Mouse (Mus musculus): ENCODE results near the gene Dtwd1. TPM values are rescaled to one million over a fixed set of nuclear protein-coding genes. Genes with fewer than 3 reads are reported as not detected.
"Not testable (repeated sequence)": the region's sequence is repeated elsewhere in the genome, so short reads cannot be mapped to it uniquely, and the experiment has no call there.

Gene Dtwd1
- polyA plus RNA-seq, 1 experiment: 3.2 TPM

GRCm38 (mm10) chr2:126191306-126191705 is 39.4 kb downstream of the Dtwd1 start:
- 85% methylated on average over 4 of the region's 4 CpGs for WGBS

GRCm38 (mm10) chr2:126192129-126192528 is 40.2 kb downstream of the Dtwd1 start:
- Histone ChIP-seq H3K4me1 (replicated peaks; ENCODE audit: control insufficient read depth, insufficient read depth, low read length) (no peaks in the 10 kb centered on the region), H3K27ac (ENCODE audit: control insufficient read depth, insufficient read depth, low read length) (no peak overlapping the region), H3K27me3 (ENCODE audit: control insufficient read depth, insufficient read depth, low read length) (no peaks in the 10 kb centered on the region), H3K4me3 (ENCODE audit: control insufficient read depth, insufficient read depth, low read length) (no peak overlapping the region), H3K36me3 (ENCODE audit: control insufficient read depth, insufficient read depth, low read length) (no peaks in the 10 kb centered on the region)
- TF ChIP-seq CTCF (IDR thresholded peaks at IDR 0.05; ENCODE audit: borderline replicate concordance, control insufficient read depth, extremely low read depth, insufficient read depth, low read length, poor library complexity) (no peak), POLR2A (IDR thresholded peaks at IDR 0.05; ENCODE audit: control insufficient read depth, extremely low read depth, insufficient read depth, low read length, poor library complexity) (no peak)
- DNase-seq: no peak
- WGBS: 93% methylated on average over 2 of the region's 2 CpGs

More at GRCm38 (mm10) chr2:126191306-126191705, 39.4 kb downstream of the Dtwd1 start:
- TF ChIP-seq CTCF (IDR thresholded peaks at IDR 0.05; ENCODE audit: borderline replicate concordance, control insufficient read depth, extremely low read depth, insufficient read depth, low read length, poor library complexity): no peak
- no peak for TF ChIP-seq POLR2A (IDR thresholded peaks at IDR 0.05; ENCODE audit: control insufficient read depth, extremely low read depth, insufficient read depth, low read length, poor library complexity)
- H3K36me3 ChIP-seq (ENCODE audit: control insufficient read depth, insufficient read depth, low read length): no peaks in the 10 kb centered on the region
- no peak for DNase-seq
- H3K4me1 ChIP-seq (replicated peaks; ENCODE audit: control insufficient read depth, insufficient read depth, low read length): no peaks in the 10 kb centered on the region
- H3K27ac ChIP-seq (ENCODE audit: control insufficient read depth, insufficient read depth, low read length): no peak overlapping the region
- no peak overlapping the region for H3K4me3 ChIP-seq (ENCODE audit: control insufficient read depth, insufficient read depth, low read length)
- no peaks in the 10 kb centered on the region for H3K27me3 ChIP-seq (ENCODE audit: control insufficient read depth, insufficient read depth, low read length)

GRCm38 (mm10) chr2:126195631-126196356 is 43.9 kb downstream of the Dtwd1 start:
- 87% methylated on average over 12 of the region's 12 CpGs for WGBS
- no peak overlapping the region for H3K27ac ChIP-seq (ENCODE audit: control insufficient read depth, insufficient read depth, low read length)
- no peak for TF ChIP-seq CTCF (IDR thresholded peaks at IDR 0.05; ENCODE audit: borderline replicate concordance, control insufficient read depth, extremely low read depth, insufficient read depth, low read length, poor library complexity)
- H3K36me3 ChIP-seq (ENCODE audit: control insufficient read depth, insufficient read depth, low read length): no peaks in the 10 kb centered on the region
- no peaks in the 10 kb centered on the region for H3K4me1 ChIP-seq (replicated peaks; ENCODE audit: control insufficient read depth, insufficient read depth, low read length)
- no peak overlapping the region for H3K4me3 ChIP-seq (ENCODE audit: control insufficient read depth, insufficient read depth, low read length)
- DNase-seq: no peak
- H3K27me3 ChIP-seq (ENCODE audit: control insufficient read depth, insufficient read depth, low read length): no peaks in the 10 kb centered on the region

- Histone ChIP-seq H3K27ac (ENCODE audit: control insufficient read depth, insufficient read depth, low read length) (no peak overlapping the region), H3K4me3 (ENCODE audit: control insufficient read depth, insufficient read depth, low read length) (no peak overlapping the region), H3K36me3 (ENCODE audit: control insufficient read depth, insufficient read depth, low read length) (no peaks in the 10 kb centered on the region), H3K4me1 (replicated peaks; ENCODE audit: control insufficient read depth, insufficient read depth, low read length) (no peaks in the 10 kb centered on the region), H3K27me3 (ENCODE audit: control insufficient read depth, insufficient read depth, low read length) (no peaks in the 10 kb centered on the region)
- 92% methylated on average over 3 of the region's 3 CpGs for WGBS
- DNase-seq: no peak
- no peak for TF ChIP-seq POLR2A (IDR thresholded peaks at IDR 0.05; ENCODE audit: control insufficient read depth, extremely low read depth, insufficient read depth, low read length, poor library complexity)
- no peak for TF ChIP-seq CTCF (IDR thresholded peaks at IDR 0.05; ENCODE audit: borderline replicate concordance, control insufficient read depth, extremely low read depth, insufficient read depth, low read length, poor library complexity)
These were observed 47.0 kb downstream of the Dtwd1 start for GRCm38 (mm10) chr2:126198971-126199370.

GRCm38 (mm10) chr2:126211011-126211680 is 59.2 kb downstream of the Dtwd1 start:
- H3K36me3 ChIP-seq (ENCODE audit: control insufficient read depth, insufficient read depth, low read length): no peaks in the 10 kb centered on the region

GRCm38 (mm10) chr2:126214800-126215199 is 62.9 kb downstream of the Dtwd1 start, which contains the start of gene Gm17555:
Gene Gm17555, plus strand, starts transcription at chr2:126215100.
- not testable (repeated sequence) for H3K36me3 ChIP-seq (ENCODE audit: control insufficient read depth, insufficient read depth, low read length); H3K4me1 ChIP-seq (replicated peaks; ENCODE audit: control insufficient read depth, insufficient read depth, low read length); H3K27ac ChIP-seq (ENCODE audit: control insufficient read depth, insufficient read depth, low read length); H3K27me3 ChIP-seq (ENCODE audit: control insufficient read depth, insufficient read depth, low read length); DNase-seq; H3K4me3 ChIP-seq (ENCODE audit: control insufficient read depth, insufficient read depth, low read length)
- 96% methylated on average over 3 of the region's 3 CpGs for WGBS

More at GRCm38 (mm10) chr2:126211011-126211680, 59.2 kb downstream of the Dtwd1 start:
- H3K4me1 ChIP-seq (replicated peaks; ENCODE audit: control insufficient read depth, insufficient read depth, low read length): no peaks in the 10 kb centered on the region
- TF ChIP-seq POLR2A (IDR thresholded peaks at IDR 0.05; ENCODE audit: control insufficient read depth, extremely low read depth, insufficient read depth, low read length, poor library complexity) (no peak), CTCF (IDR thresholded peaks at IDR 0.05; ENCODE audit: borderline replicate concordance, control insufficient read depth, extremely low read depth, insufficient read depth, low read length, poor library complexity) (no peak)
- no peak overlapping the region for H3K27ac ChIP-seq (ENCODE audit: control insufficient read depth, insufficient read depth, low read length)
- H3K27me3 ChIP-seq (ENCODE audit: control insufficient read depth, insufficient read depth, low read length): no peaks in the 10 kb centered on the region
- WGBS: 90% methylated on average over 6 of the region's 6 CpGs
- no peak overlapping the region for H3K4me3 ChIP-seq (ENCODE audit: control insufficient read depth, insufficient read depth, low read length)
- DNase-seq: no peak

Other genes with a start within 250 kb of the Dtwd1 start
- gene Fgf7, start 117.5 kb upstream of the Dtwd1 start, polyA plus RNA-seq (2012; rRNA removed): 0.49 and 0.70 TPM in 2 replicates
- not detected in 2 replicates for gene Fam227b, start 137 bp upstream of the Dtwd1 start, polyA plus RNA-seq (2012; rRNA removed)
- not detected in 2 replicates for gene Gm17555, start 63.0 kb downstream of the Dtwd1 start, polyA plus RNA-seq (2012; rRNA removed)

All from thymus, adult 2 months (tissue).